ENCODE assay signal across 26 mouse cellular contexts in the genomic region with DNA sequence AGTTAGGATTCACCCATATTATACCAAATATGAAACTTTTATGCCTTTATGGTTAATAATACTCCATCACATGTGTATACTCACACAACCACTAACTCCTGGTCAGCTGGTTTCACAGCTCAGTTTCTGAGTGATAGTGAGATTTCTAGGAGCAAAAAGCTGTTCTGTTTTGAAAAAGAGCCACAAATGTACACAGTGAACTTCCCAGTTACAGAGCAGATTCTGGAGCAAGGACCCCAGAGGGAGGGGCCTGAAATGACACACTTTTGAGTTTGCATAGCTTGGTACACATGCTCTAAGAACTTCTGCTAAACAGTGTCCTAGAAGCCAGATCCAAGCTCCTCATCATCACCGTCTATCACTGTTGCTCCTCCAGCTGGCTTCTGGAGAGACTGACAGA. TPM values are rescaled to one million over a fixed set of nuclear protein-coding genes. Genes with fewer than 3 reads are reported as not detected.
"Had no signal": no experiment of that assay in that cellular context is flagged by ENCODE, and none has a peak within 500 bp of the region (broad histone marks: within the 10 kb centered on the region; RNA-seq: fewer than 3 reads in every experiment).

Gene Gm4952, plus strand, starts transcription at position 301 of the 400 bp plus-strand sequence.

- H3K4me1 ChIP-seq: neural tube, embryonic 12.5 days had no signal

- DNase-seq: kidney, adult 8-10 months; kidney, postnatal 10 days; layer of hippocampus, adult 9-11 months; lung, embryonic 14.5 days; right cerebral cortex, adult 18-20 months; right cerebral cortex, postnatal 14 days; right cerebral cortex, postnatal 4 days; thymus, adult 2 months; thymus, postnatal 14 days; thymus, postnatal 4 days had no signal

- H3K9ac ChIP-seq: liver, embryonic 14.5 days; lung, embryonic 14.5 days; midbrain, embryonic 12.5 days; midbrain, embryonic 15.5 days; neural tube, embryonic 12.5 days; neural tube, embryonic 15.5 days had no signal

- H3K4me2 ChIP-seq: lung, embryonic 14.5 days; midbrain, embryonic 12.5 days; midbrain, embryonic 15.5 days; neural tube, embryonic 12.5 days; neural tube, embryonic 15.5 days had no signal

- H3K9me3 ChIP-seq: midbrain, embryonic 12.5 days; midbrain, embryonic 15.5 days; neural tube, embryonic 12.5 days; neural tube, embryonic 15.5 days had no signal

- H3K36me3 ChIP-seq: midbrain, embryonic 12.5 days; midbrain, embryonic 15.5 days; neural tube, embryonic 12.5 days; neural tube, embryonic 15.5 days had no signal

- H3K27ac ChIP-seq: layer of hippocampus, adult 2 months; liver, embryonic 14.5 days; macrophage; midbrain, embryonic 12.5 days; midbrain, embryonic 15.5 days; neural tube, embryonic 12.5 days; neural tube, embryonic 15.5 days had no signal

- H3K4me3 ChIP-seq: layer of hippocampus, adult 2 months; midbrain, embryonic 12.5 days; midbrain, embryonic 15.5 days; neural tube, embryonic 12.5 days; neural tube, embryonic 15.5 days had no signal

- H3K27me3 ChIP-seq: midbrain, embryonic 15.5 days; neural tube, embryonic 12.5 days; neural tube, embryonic 15.5 days had no signal

- ATAC-seq: intestine, postnatal 0 days; lung, postnatal 0 days; midbrain, embryonic 15.5 days had no signal

RNA-seq across cellular contexts. Expression of gene Gm4952, which starts in this region (rescaled TPM):
- total RNA-seq: layer of hippocampus, adult 2 months; layer of hippocampus, postnatal 25 days; left cerebral cortex, adult 18-20 months; megakaryocyte, adult 5-6 weeks had no signal
- polyA plus RNA-seq: intestine, embryonic 14.5 days; large intestine, adult 2 months; limb, embryonic 11.5 days; lung, embryonic 14.5 days; lung, postnatal 0 days; macrophage; midbrain, embryonic 12.5 days; neural tube, embryonic 12.5 days; stomach, embryonic 14.5 days had no signal
